Mouse (Mus musculus): ENCODE measurements around the gene Dnajb5. TPM values are rescaled to one million over a fixed set of nuclear protein-coding genes. Genes with fewer than 3 reads are reported as not detected.
"Not testable (repeated sequence)": the region's sequence is repeated elsewhere in the genome, so short reads cannot be mapped to it uniquely, and the experiment has no call there.

The Dnajb5 gene
- total RNA-seq, 2 experiments from 2014 or later, result not detected

- peak; percentile 68 for ATAC-seq (replicated peaks; ENCODE audit: low FRiP score, poor library complexity, severe bottlenecking)
Measured at GRCm38 (mm10) chr4:42961592-42961991, 12.0 kb downstream of the Dnajb5 start.

GRCm38 (mm10) chr4:42963480-42963879, 13.9 kb downstream of the Dnajb5 start:
- ATAC-seq (replicated peaks; ENCODE audit: low FRiP score, poor library complexity, severe bottlenecking), result no peak

GRCm38 (mm10) chr4:42965039-42965719, 15.6 kb downstream of the Dnajb5 start:
- peak; percentile 79 for ATAC-seq (replicated peaks; ENCODE audit: low FRiP score, poor library complexity, severe bottlenecking)

GRCm38 (mm10) chr4:42969304-42969703, 19.7 kb downstream of the Dnajb5 start, which contains the start of gene 1700022I11Rik:
1700022I11Rik (plus strand) TSS chr4:42969604.
- ATAC-seq (replicated peaks; ENCODE audit: low FRiP score, poor library complexity, severe bottlenecking), result no peak

GRCm38 (mm10) chr4:42972952-42973351, 23.3 kb downstream of the Dnajb5 start:
- ATAC-seq (replicated peaks; ENCODE audit: low FRiP score, poor library complexity, severe bottlenecking), result no peak

- ATAC-seq (replicated peaks; ENCODE audit: low FRiP score, poor library complexity, severe bottlenecking), result no peak
Measured at GRCm38 (mm10) chr4:42973868-42974267, 24.3 kb downstream of the Dnajb5 start.

GRCm38 (mm10) chr4:42978062-42978461, 28.4 kb downstream of the Dnajb5 start:
- 0 out of 2 replicates have a peak, but pooled peaks have one; percentile 49 for ATAC-seq (replicated peaks; ENCODE audit: low FRiP score, poor library complexity, severe bottlenecking)

GRCm38 (mm10) chr4:42980467-42980866, 30.9 kb downstream of the Dnajb5 start:
- not testable (repeated sequence) for ATAC-seq (replicated peaks; ENCODE audit: low FRiP score, poor library complexity, severe bottlenecking)

- ATAC-seq (replicated peaks; ENCODE audit: low FRiP score, poor library complexity, severe bottlenecking), result 0 out of 2 replicates have a peak, but pooled peaks have one; percentile 53
Measured at GRCm38 (mm10) chr4:42988296-42988695, 38.7 kb downstream of the Dnajb5 start.

GRCm38 (mm10) chr4:42998022-42998421, 48.4 kb downstream of the Dnajb5 start:
- no peak for ATAC-seq (replicated peaks; ENCODE audit: low FRiP score, poor library complexity, severe bottlenecking)

GRCm38 (mm10) chr4:42999451-43000140, 50.0 kb downstream of the Dnajb5 start:
- peak; percentile 63 for ATAC-seq (replicated peaks; ENCODE audit: low FRiP score, poor library complexity, severe bottlenecking)

GRCm38 (mm10) chr4:43000141-43000986, 50.8 kb downstream of the Dnajb5 start, which contains the start of gene Vcp:
Vcp (minus strand) TSS chr4:43000507.
- peak; percentile 92 for ATAC-seq (replicated peaks; ENCODE audit: low FRiP score, poor library complexity, severe bottlenecking)

- ATAC-seq (replicated peaks; ENCODE audit: low FRiP score, poor library complexity, severe bottlenecking), result no peak
Measured at GRCm38 (mm10) chr4:43001272-43001671, 51.7 kb downstream of the Dnajb5 start.

GRCm38 (mm10) chr4:43002756-43003439, 53.3 kb downstream of the Dnajb5 start:
- ATAC-seq (replicated peaks; ENCODE audit: low FRiP score, poor library complexity, severe bottlenecking), result no peak

GRCm38 (mm10) chr4:43004951-43005350, 55.3 kb downstream of the Dnajb5 start:
- no peak for ATAC-seq (replicated peaks; ENCODE audit: low FRiP score, poor library complexity, severe bottlenecking)

- peak; percentile 66 for ATAC-seq (replicated peaks; ENCODE audit: low FRiP score, poor library complexity, severe bottlenecking)
Measured at GRCm38 (mm10) chr4:43005765-43006164, 56.2 kb downstream of the Dnajb5 start.

Data from erythroblast, adult 5-6 weeks (primary cell).